ENCODE assay signal across 16 mouse cellular contexts in genomic region chr12:46992343-46992742, GRCm38 (mm10).
A peak's percentile ranks its signal among the peaks of the same experiment; 100 is the strongest.
DNase-seq lines count a peak whose midpoint lies in the region; ATAC-seq and TF ChIP-seq lines count a peak whose summit lies in the region.
"Had no signal": no experiment of that assay in that cellular context is flagged by ENCODE, and none has a peak within 500 bp of the region (broad histone marks: within the 10 kb centered on the region; RNA-seq: fewer than 3 reads in every experiment).

No protein-coding gene starts in this region.

- TF ChIP-seq POLR2A in heart, adult 2 months (IDR thresholded peaks at IDR 0.05; ENCODE audit: insufficient read depth, low read depth, low read length): no peak
- TF ChIP-seq POLR2A in limb, embryonic 14.5 days (IDR thresholded peaks at IDR 0.05; ENCODE audit: borderline replicate concordance, extremely low read depth, insufficient read depth, insufficient read length): no peak

- peak; percentile 39 to 55 for DNase-seq in heart, adult 2 months
- no peak for DNase-seq in heart, embryonic 10.5 days (ENCODE audit: low spot score)
- DNase-seq in ovary, postnatal 14 days (ENCODE audit: low spot score): peak; percentile 2
- no peak for DNase-seq in ovary, adult 18-20 months (ENCODE audit: low spot score)
- peak; percentile 41 for DNase-seq in gastrocnemius, postnatal 10 days
- DNase-seq in limb, embryonic 14.5 days (ENCODE audit: low spot score): peak; percentile 86
- no peak for DNase-seq in spleen, postnatal 36 days (ENCODE audit: low spot score in 2 of 2)
- no peak for DNase-seq in spleen, postnatal 4 days (ENCODE audit: low spot score in 2 of 2)
- DNase-seq: cerebellum, postnatal 36 days; lung, postnatal 10 days had no signal

- no peak overlapping the region for H3K4me2 ChIP-seq in limb, embryonic 14.5 days (replicated peaks; ENCODE audit: low read depth, low read length, severe bottlenecking)
- H3K4me2 ChIP-seq: hindbrain, embryonic 13.5 days; liver, embryonic 11.5 days; midbrain, embryonic 12.5 days; neural tube, embryonic 12.5 days; stomach, embryonic 15.5 days had no signal

- no peaks in the 10 kb centered on the region for H3K4me1 ChIP-seq in heart, adult 2 months (ENCODE audit: control insufficient read depth, insufficient read depth, low read length)
- no peaks in the 10 kb centered on the region for H3K4me1 ChIP-seq in heart, embryonic 10.5 days
- no peaks in the 10 kb centered on the region; the same call in 1 of the 2 replicates for H3K4me1 ChIP-seq in limb, embryonic 14.5 days (ENCODE audit: control insufficient read depth, insufficient read depth, low read length)
- H3K4me1 ChIP-seq: hindbrain, embryonic 13.5 days; midbrain, embryonic 12.5 days; neural tube, embryonic 12.5 days; stomach, embryonic 15.5 days had no signal

- 57% methylated on average over 1 of the region's 1 CpGs for WGBS in heart, adult 2 months
- WGBS in heart, embryonic 10.5 days: 83% methylated on average over 1 of the region's 1 CpGs
- WGBS in limb, embryonic 14.5 days: 56% methylated on average over 1 of the region's 1 CpGs

- TF ChIP-seq EP300 in heart, adult 2 months (IDR thresholded peaks at IDR 0.05; ENCODE audit: insufficient read depth, low read depth, low read length): no peak

- TF ChIP-seq CTCF in heart, adult 2 months (IDR thresholded peaks at IDR 0.05): no peak

- no peak overlapping the region for H3K4me3 ChIP-seq in heart, adult 2 months
- no peak overlapping the region for H3K4me3 ChIP-seq in heart, embryonic 10.5 days
- H3K4me3 ChIP-seq in limb, embryonic 14.5 days (replicated peaks; ENCODE audit: low read length): no peak overlapping the region
- H3K4me3 ChIP-seq: hindbrain, embryonic 13.5 days; midbrain, embryonic 12.5 days; neural tube, embryonic 12.5 days; stomach, embryonic 15.5 days had no signal

- no peaks in the 10 kb centered on the region for H3K79me2 ChIP-seq in heart, adult 2 months (replicated peaks; ENCODE audit: control insufficient read depth, insufficient read depth, low read length)

- H3K36me3 ChIP-seq in heart, adult 2 months (ENCODE audit: control insufficient read depth, insufficient read depth, low read length): no peaks in the 10 kb centered on the region
- H3K36me3 ChIP-seq in heart, embryonic 10.5 days: no peaks in the 10 kb centered on the region
- no peaks in the 10 kb centered on the region for H3K36me3 ChIP-seq in limb, embryonic 14.5 days (ENCODE audit: control insufficient read depth, insufficient read depth, low read length)
- H3K36me3 ChIP-seq: hindbrain, embryonic 13.5 days; midbrain, embryonic 12.5 days; neural tube, embryonic 12.5 days; stomach, embryonic 15.5 days had no signal

- H3K9ac ChIP-seq in heart, adult 2 months (ENCODE audit: low read depth, low read length): no peak overlapping the region
- no peak overlapping the region for H3K9ac ChIP-seq in limb, embryonic 14.5 days (ENCODE audit: low read depth, low read length, severe bottlenecking)
- H3K9ac ChIP-seq: hindbrain, embryonic 13.5 days; midbrain, embryonic 12.5 days; neural tube, embryonic 12.5 days; stomach, embryonic 15.5 days had no signal

- peak; percentile 65; the same call in 1 of the 2 replicates for ATAC-seq in limb, embryonic 14.5 days (ENCODE audit: low FRiP score, low read depth)

- intact Hi-C loops in heart, adult 2 months (cut with DNase I): loop anchor here (10.0 kb wide), 1 partner anchor 102 kb away; no protein-coding TSS in a partner anchor

- no peaks in the 10 kb centered on the region for H3K9me3 ChIP-seq in heart, embryonic 10.5 days
- H3K9me3 ChIP-seq in limb, embryonic 14.5 days (ENCODE audit: control insufficient read depth, low read length): no peaks in the 10 kb centered on the region
- H3K9me3 ChIP-seq: hindbrain, embryonic 13.5 days; midbrain, embryonic 12.5 days; neural tube, embryonic 12.5 days; stomach, embryonic 15.5 days had no signal

- no peaks in the 10 kb centered on the region for H3K27me3 ChIP-seq in heart, adult 2 months (ENCODE audit: control insufficient read depth, insufficient read depth, low read length)
- H3K27me3 ChIP-seq in heart, embryonic 10.5 days (ENCODE audit: insufficient read depth, poor library complexity, severe bottlenecking): no peaks in the 10 kb centered on the region
- H3K27me3 ChIP-seq in limb, embryonic 14.5 days (ENCODE audit: control insufficient read depth, insufficient read depth, low read length): no peaks in the 10 kb centered on the region
- H3K27me3 ChIP-seq: hindbrain, embryonic 13.5 days; midbrain, embryonic 12.5 days; neural tube, embryonic 12.5 days; stomach, embryonic 15.5 days had no signal

- H3K27ac ChIP-seq in heart, adult 2 months: no peak overlapping the region
- H3K27ac ChIP-seq in heart, embryonic 10.5 days: no peak overlapping the region
- H3K27ac ChIP-seq in limb, embryonic 14.5 days (replicated peaks; ENCODE audit: low read depth, low read length): no peak overlapping the region
- H3K27ac ChIP-seq: hindbrain, embryonic 13.5 days; kidney, postnatal 0 days; midbrain, embryonic 12.5 days; neural tube, embryonic 12.5 days; stomach, embryonic 15.5 days had no signal

Comparison
In these comparisons a context has a peak if more than half of its experiments do, and no peak if none do; other contexts are left out.
1. DNase-seq: peak in heart, adult 2 months (2 of 2), ovary, postnatal 14 days (single experiment), gastrocnemius, postnatal 10 days (single experiment) and limb, embryonic 14.5 days (single experiment); none in heart, embryonic 10.5 days (single experiment), ovary, adult 18-20 months (single experiment), spleen, postnatal 36 days (0 of 2) and spleen, postnatal 4 days (0 of 2).